Mouse (Mus musculus) left cerebral cortex, adult 2 months (tissue): ENCODE data around the gene Ube2r2. TPM values are rescaled to one million over a fixed set of nuclear protein-coding genes. Genes with fewer than 3 reads are reported as not detected.

Experiments
- DNase-seq, 2 experiments: peaks; one replicate each; pipeline ENCODE4 v3.0.0; 2021 to 2022; ENCODE audit warnings: low spot score in 2 of 2, mixed read lengths in 1 of 2; ENCODE audit errors: extremely low spot score in 1 of 2
- H3K27ac ChIP-seq: fragments of 200-600 bp; 2 replicates; pipeline ENCODE4 v1.8.1; 2022
- H3K4me3 ChIP-seq: fragments of 200-600 bp; 2 replicates; pipeline ENCODE4 v1.8.1; 2022
- CTCF ChIP-seq: fragments of 200-600 bp; IDR thresholded peaks from 2 replicates; pipeline ENCODE4 v1.8.1; 2022; ENCODE audit warnings: antibody characterized with exemption, mild to moderate bottlenecking, moderate library complexity
- intact Hi-C: fragments of 180-260 bp; cut with DNase I; formaldehyde crosslinking; loops from one replicate; pipeline ENCODE4 v1.15.1; 2025
- total RNA-seq, 2 experiments: library from RNA; stranded (reverse); gene quantifications; 2 replicates each; pipeline ENCODE4 v1.2.3; 2021

Gene Ube2r2
- total RNA-seq, 2 experiments from 2014 or later, result 78.8 to 80.9 TPM

DNA sequence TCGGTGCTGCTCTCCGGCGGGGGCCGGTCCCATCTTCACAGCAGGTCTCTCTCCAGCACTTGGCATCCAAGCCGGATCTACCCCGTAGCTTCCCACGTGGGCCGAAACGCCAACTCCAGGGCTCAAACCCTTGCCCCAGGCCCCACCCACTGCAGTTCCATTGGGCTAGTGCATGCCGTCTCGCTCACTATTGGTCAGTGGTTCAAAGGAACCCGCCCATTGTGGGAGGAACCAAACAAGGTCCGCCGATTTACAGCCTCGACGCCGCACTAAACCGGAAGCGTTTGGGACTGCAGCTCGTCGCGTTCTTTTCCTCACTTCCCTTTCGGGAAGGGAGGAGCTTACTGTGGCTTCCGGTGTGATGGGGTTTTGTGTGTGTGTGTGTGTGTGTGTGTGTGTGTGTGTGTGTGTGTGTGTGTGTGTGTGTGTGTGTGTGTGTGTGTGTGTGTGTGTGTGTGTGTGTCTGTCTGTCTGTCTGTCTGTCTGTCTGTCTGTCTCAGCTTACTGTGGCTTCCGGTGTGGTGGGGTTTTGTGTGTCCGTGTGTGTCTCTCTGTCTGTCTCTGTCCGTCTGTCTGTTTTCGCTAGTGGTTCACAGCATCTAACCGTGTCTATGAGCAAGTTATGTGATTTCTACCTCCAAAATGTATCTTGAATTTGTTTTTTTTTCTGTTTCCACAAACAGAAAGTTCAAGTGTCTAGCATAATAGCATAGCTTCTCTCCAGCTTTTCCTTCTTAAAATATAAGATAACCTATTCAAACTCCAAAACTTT is 11.2 kb upstream of the Ube2r2 start, which contains the start of gene Nol6:
Nol6 (minus strand) TSS at position 276 of the 772 bp plus-strand sequence.
- H3K27ac ChIP-seq, result peak within 1 kb of the TSS; percentile 44; the same call in 1 of the 2 replicates
- TF ChIP-seq CTCF, result no peak; the same call in 1 of the 2 replicates
- intact Hi-C loops, result loop anchor here (5.0 kb wide), 1 partner anchor 152 kb away; the partner anchor contains the start of gene Nfx1
- peak; percentile 96 to 98 for DNase-seq
- peak within 1 kb of the TSS; percentile 53 for H3K4me3 ChIP-seq

DNA sequence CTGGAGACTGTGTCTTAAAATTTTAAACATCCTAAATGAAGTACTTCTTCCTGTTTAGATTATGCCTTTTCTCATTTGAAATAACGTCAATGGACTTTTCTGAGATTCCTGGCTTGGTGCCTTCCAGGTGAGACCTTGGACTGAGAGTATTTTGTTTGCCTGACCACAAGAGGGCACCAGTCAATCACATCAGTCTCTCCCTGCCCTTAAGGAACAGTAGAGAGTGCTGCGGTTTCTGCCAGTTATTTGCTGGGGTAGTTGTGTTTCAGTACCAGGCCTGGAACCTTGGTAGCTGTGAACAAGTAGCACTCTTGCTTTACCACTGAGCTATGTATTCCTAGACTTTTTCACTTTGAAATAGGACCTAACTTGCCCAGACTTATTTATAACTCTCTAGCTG is 6.1 kb upstream of the Ube2r2 start:
- DNase-seq, result peak; percentile 48 to 53
- intact Hi-C loops, result loop anchor here (1.0 to 2.0 kb wide), 2 partner anchors 37 to 97 kb away; no protein-coding TSS in a partner anchor
- Histone ChIP-seq H3K4me3 (no peak overlapping the region), H3K27ac (no peak overlapping the region)
- TF ChIP-seq CTCF, result peak; percentile 82

DNA sequence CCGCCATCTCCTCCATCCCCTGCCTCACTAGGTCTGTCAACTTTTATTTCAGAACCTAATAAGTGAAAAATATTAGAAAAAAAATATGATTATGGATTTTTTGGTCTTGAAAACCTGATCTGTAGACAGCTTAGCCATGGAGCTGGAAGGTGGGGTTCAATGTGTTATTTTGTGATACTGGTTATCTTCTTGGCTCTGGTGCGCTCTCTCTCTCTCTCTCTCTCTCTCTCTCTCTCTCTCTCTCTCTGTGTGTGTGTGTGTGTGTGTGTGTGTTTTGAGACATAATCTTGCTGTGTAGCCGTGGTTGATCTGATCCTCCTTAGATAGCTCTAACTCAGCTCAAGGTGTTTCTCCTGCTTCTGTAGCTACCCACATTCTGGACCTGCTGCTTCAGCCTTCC is 5.7 kb upstream of the Ube2r2 start:
- Histone ChIP-seq H3K4me3 (no peak overlapping the region), H3K27ac (no peak overlapping the region)
- intact Hi-C loops, result loop anchor here (1.0 to 5.0 kb wide), 4 partner anchors 36 to 252 kb away; no protein-coding TSS in a partner anchor
- TF ChIP-seq CTCF, result no peak
- DNase-seq, result no peak

DNA sequence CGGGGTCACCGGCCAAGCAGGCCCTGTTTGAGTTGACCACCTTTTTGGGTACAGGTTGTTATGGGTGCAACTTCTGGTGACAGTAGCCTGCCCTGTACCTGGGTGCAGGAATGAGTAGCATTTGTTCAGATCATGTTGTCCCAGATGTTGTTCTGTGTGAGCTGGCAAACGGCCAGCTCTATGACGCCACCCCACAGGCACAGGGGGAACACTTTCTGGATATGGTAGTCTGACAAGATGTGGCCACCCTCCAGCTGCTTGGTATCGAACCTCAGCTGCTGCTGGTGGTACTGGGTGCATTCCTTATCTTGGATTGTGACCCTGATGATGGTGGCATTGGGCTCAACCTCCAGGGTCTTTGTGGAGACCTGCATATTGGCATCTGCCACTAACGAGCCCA is 3.1 kb upstream of the Ube2r2 start:
- no peak for TF ChIP-seq CTCF
- H3K27ac ChIP-seq, result no peak overlapping the region
- DNase-seq, result no peak
- no peak overlapping the region for H3K4me3 ChIP-seq
- intact Hi-C loops, result loop anchor here (5.0 kb wide), 2 partner anchors 155 to 250 kb away; no protein-coding TSS in a partner anchor

DNA sequence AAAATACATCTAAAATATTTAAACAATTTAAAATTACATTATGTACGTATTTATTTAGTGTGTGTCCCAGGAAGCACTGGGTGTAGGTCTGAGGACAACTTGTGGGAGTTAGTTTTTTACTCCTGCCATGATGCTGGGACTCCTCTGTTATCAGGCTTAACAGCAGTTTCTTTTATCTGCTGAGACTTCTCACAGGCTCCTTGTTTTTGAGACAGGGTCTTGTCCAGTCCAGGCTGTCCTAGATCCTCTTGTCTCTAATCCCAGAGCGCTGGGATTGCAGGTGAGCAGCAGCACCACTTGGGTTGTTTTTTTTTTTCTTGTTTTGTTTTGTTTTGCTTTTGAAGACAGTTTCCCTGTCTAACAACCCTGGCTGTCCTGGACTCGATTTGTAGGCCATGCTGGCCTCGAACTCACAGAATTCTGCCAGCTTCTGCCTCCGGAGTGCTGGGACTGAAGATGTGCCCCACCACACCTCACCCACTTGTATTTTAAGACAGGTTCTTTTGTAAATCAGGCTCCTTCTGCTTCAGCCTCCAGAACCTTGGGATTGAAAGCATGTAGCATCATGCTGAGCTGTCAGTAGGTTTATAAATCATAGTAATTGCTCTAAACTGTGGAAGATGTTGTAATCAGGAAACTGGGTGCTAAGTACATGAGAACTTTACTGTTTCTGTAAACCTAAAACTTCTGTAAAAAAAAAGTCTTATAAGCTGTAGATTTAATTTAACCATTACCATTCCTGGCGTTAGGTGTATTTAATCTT is 1.8 kb upstream of the Ube2r2 start:
- H3K27ac ChIP-seq, result no peak overlapping the region
- no peak overlapping the region for H3K4me3 ChIP-seq
- DNase-seq, result no peak
- intact Hi-C loops, result loop anchor here (5.0 kb wide), 2 partner anchors 154 to 249 kb away; no protein-coding TSS in a partner anchor
- TF ChIP-seq CTCF, result no peak

DNA sequence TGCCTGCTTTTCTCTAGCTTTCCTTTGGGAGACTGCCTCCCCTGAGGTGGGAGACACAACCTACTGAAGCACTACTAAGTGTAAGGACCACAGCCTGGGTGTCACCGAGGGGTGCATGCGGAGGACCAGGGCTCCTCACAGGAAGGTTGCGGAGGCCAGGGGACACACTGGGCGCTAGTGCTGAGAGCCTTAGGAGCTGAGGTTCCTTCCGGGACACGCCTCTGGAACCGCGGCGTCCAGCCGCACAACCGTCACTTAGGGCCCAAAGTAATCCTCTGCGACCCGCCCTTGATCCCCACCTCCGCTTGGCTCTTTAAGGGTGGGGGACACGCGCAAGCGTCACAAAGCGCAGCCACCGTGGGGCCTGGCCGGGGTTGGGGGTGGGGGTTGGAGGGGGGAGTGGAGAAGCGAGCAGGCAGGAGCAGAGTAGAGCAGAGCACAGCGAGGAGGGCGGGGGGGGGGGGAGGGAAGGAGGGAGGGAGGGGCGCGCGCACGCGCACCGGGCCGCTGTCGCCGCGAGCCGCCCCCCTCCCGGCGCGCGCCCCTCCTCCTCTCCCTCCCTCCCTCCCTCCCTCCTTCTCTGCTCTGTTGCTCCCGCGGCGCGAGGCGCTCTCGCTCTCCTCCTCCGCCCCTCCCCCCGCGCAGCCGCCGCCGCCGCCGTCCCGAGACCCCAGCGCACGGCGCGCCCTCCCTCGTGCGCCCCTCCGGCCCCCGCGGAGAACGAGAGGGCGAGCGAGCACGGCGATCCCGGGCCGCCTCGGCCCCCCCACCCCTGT is 420 bp upstream of the Ube2r2 start:
- intact Hi-C loops, result loop anchor here (5.0 kb wide), 3 partner anchors 142 to 247 kb away; partner anchors contain the start of gene Ubap2
- Histone ChIP-seq H3K27ac (peak overlapping the region; percentile 95), H3K4me3 (peak overlapping the region; percentile 58)
- peak; percentile 68 to 79 for DNase-seq
- no peak for TF ChIP-seq CTCF

DNA sequence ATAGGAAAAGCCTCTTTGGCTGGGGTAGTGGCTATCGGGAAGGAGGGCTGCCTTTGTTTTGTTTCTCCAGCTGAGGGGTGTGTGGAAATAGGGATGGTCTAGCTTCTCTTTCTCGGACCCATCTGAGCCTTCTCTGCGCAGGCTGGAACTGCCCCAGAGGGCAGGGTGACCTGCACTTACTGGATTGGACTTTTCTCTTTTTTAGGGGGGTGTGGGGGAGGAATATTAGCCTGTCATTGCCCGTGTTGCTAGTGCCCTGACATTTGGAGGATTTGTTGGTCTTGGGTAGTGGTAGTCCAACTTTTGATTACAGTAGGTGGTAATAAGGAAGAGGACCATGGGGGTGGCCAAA is 887 bp downstream of the Ube2r2 start:
- H3K27ac ChIP-seq, result peak overlapping the region; percentile 95
- peak overlapping the region; percentile 58 for H3K4me3 ChIP-seq
- TF ChIP-seq CTCF, result no peak
- no peak for DNase-seq
- intact Hi-C loops, result loop anchor here (5.0 kb wide), 1 partner anchor 141 kb away; the partner anchor contains the start of gene Ubap2

DNA sequence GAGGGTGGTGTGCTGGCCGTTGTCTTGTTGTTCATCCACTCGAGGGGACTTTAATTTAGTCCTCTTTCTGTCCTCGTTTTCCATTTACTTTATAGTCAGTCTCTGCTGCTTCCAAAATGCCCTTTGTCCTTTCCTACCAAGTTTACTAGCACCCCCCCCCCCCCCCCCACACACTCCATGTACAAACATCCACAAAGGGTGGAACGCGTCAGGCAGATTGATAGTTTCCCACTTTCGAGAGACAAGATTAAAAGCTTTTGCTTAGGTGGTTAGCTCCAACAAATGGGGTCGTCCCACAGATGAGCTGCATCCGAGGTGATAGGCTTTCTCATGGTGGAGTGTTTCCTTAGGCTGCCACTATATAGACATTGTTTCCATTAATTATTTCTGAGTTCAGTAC is 1.3 kb downstream of the Ube2r2 start:
- intact Hi-C loops, result loop anchor here (5.0 kb wide), 1 partner anchor 140 kb away; the partner anchor contains the start of gene Ubap2

DNA sequence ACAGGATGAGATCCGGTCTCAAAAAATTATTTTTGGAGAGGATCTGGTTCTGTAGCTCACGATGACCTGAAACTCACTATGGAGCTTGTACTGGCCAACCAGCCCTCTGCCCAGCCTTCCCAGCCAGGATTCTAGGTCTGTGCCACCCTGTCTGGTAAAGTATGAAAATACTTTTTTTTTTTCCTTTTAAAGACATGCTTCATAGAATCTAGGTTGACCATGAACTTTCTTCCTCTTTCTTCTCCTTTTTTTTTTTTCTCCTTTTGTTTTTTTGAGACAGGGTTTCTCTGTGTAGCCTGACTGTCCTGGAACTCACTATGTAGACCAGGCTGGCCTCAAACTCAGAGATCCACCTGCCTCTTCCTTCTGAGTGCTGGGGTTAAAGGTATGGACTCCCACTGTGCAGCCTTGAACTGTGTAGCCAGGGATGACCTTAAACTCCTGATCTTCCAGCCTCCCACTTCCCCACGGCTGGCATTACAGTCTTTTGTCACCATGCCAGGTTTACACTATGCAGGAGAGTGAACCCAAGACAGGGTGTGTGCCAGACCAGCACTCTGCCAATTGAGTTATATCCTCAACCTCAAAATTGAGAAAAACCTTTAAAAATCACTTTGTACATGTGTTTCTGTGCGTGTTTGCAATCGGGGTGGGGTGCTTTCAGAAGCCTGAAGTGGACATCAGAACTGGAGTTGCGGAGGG is 4.8 kb downstream of the Ube2r2 start:
- no peak for DNase-seq
- intact Hi-C loops, result no loop called here

More for the DNA sequence above, 1.3 kb downstream of the Ube2r2 start:
- H3K27ac ChIP-seq, result peak overlapping the region; percentile 95
- H3K4me3 ChIP-seq, result peak overlapping the region; percentile 58
- TF ChIP-seq CTCF, result no peak
- DNase-seq, result no peak

DNA sequence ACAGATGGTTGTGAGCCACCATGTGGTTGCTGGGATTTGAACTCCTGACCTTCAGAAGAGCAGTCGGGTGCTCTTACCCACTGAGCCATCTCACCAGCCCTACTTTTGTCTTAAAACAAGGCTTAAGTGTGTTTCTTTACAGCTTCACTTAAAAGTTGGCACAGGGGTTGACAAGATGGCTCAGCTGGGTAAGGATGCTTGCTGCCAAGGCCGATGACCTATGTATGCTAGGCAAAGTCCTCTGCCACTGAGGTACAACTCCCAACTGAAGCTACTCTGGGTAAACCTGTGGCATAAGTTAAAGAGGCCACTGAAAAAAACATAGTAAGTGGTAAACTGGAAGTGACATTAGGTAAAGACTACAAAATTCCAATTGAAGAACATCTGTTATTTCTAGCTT is 7.1 kb downstream of the Ube2r2 start:
- DNase-seq, result no peak

More for the DNA sequence above, 4.8 kb downstream of the Ube2r2 start:
- no peak for TF ChIP-seq CTCF
- H3K27ac ChIP-seq, result no peak overlapping the region
- no peak overlapping the region for H3K4me3 ChIP-seq

DNA sequence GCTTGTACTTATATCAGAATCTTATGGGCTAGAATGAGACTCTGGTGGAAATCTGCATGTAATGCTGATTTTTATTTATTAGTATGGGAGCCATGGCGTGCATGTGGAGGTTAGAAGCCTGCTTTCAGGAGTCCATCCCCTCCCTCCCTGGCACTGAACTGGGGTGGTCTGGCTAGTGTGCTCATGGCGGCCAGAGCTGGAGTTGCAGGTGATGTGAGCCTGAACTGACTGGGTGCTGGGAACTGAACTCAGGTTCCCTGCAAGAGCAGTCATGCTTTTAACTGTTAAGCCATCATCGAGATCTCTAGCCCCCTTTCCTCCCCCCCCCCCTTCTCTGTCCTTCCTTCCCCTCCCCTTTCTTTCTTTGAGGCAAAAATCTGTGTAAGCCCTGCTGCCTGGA is 14.3 kb downstream of the Ube2r2 start:
- TF ChIP-seq CTCF, result no peak
- no peak for DNase-seq
- Histone ChIP-seq H3K4me3 (no peak overlapping the region), H3K27ac (no peak overlapping the region)
- intact Hi-C loops, result no loop called here

More for the DNA sequence above, 7.1 kb downstream of the Ube2r2 start:
- Histone ChIP-seq H3K4me3 (no peak overlapping the region), H3K27ac (no peak overlapping the region)
- TF ChIP-seq CTCF, result no peak
- intact Hi-C loops, result no loop called here
